Mouse (Mus musculus) frontal cortex, postnatal 36 days (tissue): ENCODE measurements at regions not wholly inside any gene's neighbourhood (a gene's known extent, or its start where the extent isn't known, plus 50 kb on each side); places are given as distances from the start of the nearest gene placed in this dataset.

Experiments
- DNase-seq, 2 experiments: peaks; one replicate each; pipeline ENCODE4 v3.0.0; 2022; ENCODE audit warnings: low spot score in 2 of 2

GRCm38 (mm10) chr5:102287131-102287530, 194.1 kb upstream of the Arhgap24 start:
- peak; percentile 2 to 52 for DNase-seq

DNA sequence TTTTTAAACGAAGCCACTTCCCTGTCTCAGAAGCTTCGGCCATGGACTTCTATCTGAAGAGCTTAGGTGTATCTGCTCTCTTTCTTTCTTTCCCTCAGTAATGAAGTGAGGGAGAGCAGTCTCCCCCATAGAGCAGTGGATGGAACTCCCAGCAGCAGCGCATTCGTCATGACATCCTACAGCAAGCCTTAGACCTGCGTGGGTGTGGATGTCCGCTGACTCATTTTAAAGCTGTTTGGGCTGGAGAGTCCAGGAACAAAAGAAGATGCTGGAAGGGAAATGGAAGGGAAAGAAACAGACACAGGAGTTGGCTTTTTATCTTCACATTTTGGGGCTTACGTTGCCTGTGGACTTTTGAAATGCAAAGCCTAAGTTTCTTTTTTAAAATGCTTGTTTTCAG, 190.3 kb upstream of the Arhgap24 start:
- no peak for DNase-seq

DNA sequence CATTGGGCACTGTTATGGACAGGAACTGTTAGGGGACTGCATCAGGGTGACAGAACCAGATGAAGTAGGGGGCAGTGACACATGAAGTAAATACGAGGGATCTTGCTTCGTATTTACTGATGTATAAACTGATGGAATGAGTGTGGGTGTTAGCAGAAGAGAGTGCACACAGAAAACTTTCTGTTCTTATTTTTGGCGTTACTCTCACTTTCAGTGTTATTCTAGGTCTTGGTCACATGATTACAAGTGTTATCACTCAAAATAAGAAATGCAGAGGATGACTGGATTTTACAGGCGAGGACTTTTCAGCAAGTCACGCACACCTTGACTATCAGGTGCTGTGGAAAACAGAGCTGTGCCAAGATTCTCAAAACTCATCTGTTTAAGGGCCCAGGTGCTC, 185.6 kb upstream of the Arhgap24 start:
- DNase-seq = no peak

DNA sequence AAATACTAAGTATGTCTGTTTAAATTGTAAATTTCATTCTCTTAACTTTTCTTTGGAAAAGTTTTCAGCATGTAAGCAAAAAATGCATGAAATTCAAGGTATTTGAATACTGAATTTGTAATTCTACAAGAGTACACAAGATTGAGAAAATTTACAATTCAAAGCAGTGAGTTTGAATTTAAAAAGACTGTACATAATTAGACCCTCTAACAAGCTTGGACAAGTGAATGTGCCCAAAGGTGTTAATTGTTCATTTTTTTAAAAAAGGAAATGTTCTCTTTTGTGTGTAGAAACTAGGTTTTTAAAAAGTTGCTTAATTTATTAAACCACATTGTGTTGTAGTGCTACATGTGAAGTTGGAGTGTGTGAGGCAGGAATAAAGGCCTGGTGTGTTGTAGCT, 174.9 kb upstream of the Arhgap24 start:
- DNase-seq = no peak

DNA sequence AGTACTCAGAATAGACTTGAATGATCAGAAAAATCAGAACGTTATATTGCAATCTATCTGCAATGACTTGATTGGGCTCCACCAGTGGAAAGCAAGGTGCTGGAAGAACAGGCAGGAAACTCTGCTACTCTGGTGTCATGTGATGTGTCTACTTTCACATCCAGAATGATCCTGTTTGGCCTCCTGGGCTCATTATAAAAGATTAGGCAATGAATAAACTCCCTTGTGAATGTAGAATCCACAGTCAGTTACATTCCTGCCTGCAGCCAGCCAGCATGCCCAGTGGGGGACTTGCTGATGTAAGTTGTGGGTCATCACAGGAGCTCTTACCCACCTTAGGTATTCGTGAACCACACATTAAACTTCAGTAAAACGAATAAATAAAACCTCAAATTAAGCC, 174.5 kb upstream of the Arhgap24 start:
- DNase-seq = no peak

DNA sequence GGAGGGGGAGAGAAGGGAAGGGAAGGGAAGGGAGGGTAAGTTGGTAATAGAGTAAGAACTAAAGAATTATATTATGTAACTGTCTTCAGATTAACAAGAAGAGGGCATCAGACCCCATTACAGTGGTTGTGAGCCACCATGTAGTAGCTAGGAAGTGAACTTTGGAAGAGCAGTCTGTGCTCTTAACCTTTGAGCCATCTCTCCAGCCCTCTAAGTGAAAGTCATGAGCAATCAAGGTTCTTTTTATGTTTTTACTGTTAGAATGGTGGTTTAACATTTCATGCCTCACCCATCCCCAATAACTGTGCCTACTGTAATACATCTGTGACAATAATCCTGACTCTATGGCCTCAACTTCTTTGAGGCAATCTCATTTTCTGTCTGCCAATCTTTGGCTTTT, 169.6 kb upstream of the Arhgap24 start:
- DNase-seq = no peak

GRCm38 (mm10) chr5:102328197-102328784, 152.9 kb upstream of the Arhgap24 start:
- DNase-seq = peak; percentile 13 to 75

DNA sequence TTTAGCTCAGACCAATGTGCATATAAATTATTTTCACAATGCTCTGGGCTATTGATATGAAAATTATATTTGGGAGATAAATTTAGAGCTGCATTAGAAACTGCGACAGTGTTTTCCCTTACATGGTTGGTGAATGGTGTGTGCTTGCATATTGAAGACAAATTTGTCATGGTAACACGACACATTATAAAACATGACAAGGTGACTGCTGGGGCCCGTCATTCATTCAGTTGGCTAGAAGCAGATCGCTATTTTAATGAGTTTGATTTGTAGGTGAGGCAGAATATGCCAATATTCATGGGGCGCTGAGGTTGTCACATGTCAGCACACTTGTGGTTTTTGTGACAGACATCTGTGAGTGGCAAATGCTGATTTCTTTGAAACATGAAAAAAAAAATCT, 147.3 kb upstream of the Arhgap24 start:
- DNase-seq = no peak

DNA sequence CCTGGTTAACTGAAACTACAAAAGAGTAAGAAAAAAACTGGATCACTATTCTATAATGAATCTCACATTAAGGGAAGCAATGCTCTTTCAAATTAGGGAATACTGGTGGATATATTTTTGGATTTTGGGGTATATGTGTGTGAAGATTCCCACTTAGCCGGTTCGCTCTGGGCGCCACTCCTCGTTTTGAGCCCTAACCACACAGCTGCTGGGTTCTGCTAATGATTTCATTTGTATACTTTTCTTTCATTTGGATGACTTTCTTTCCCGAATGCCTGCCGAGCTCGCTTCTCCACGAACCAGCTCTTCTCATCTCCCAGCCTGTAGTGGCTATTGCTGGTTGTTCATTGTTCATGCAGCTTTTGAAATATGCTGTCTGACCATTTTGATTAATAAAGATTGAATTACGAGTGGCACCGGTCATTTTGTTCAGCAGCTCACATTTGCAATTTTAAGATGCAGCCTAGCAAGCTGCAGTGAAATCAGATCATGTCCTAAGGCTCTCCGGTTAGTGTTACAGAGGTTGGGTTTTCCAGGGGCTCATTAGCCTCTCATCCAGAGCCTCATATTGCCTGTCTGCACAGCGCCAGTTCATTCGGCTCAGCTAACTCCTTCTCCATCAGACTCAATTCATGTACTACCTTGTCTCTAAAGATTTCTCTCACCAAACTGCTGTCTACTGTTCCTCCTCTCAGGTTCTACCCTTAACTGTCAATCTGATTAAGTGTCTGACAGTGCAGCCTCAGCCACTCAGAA, 146.6 kb upstream of the Arhgap24 start:
- no peak for DNase-seq

GRCm38 (mm10) chr5:102366481-102366880, 114.7 kb upstream of the Arhgap24 start:
- no peak for DNase-seq

GRCm38 (mm10) chr5:102373309-102373971, 107.8 kb upstream of the Arhgap24 start:
- DNase-seq = peak in 1 of 2 experiments; percentile 25

DNA sequence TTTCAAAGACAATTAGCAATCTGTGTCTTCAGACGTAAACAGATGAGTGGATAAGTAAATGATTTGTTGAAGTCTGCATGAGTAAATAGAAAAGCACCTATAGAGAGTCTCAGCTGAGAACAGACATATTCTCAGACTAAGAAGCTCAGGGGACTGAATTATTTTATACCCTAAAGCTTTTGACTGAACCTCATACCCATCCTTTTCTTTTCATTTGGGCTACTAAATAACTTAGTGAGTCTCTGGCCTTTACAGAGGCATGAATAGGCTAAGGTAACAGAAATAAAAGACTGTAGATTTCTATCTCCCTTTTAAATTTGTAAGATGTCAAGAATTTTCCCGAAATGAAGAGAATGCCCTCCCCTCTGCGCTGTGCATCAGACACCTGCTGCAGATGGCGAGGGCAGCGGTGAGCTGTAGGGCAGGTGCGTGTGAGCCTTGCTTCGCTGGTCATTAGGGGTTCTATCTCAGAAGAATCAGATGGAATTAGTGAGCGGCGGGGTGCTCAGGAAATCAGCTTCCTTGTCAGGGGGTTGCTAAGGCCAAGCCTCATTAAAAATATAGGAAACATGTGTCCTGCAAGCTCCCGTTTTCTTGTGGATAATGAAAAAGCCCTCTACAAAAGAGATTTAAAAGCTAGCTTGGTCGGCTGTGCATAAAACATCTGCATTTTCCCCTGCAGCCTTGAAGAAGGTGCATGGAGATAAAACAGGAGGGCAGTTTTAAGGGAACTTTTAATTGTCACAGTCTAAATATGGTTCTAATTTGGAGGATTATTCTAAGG, 107.0 kb upstream of the Arhgap24 start:
- no peak for DNase-seq

DNA sequence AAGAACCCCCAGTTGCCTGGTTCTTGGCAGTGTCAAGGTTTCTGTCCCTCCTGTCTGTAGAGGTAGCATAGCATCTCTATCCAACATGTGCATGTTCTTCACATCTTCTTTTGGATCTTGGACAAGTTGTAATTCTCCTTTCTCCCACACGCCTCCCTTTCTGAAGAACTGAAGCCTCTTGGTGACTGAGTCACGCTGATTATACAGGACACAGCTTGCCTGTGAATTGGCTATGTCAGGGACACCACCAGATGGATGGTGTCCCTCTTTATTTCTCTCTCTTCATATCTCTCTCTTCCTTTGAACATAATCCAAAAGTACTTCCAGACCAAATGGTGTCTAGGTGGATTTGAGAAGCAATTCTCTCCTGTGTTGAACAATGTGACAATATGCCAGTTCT, 105.9 kb upstream of the Arhgap24 start:
- peak in 1 of 2 experiments; percentile 3 for DNase-seq

DNA sequence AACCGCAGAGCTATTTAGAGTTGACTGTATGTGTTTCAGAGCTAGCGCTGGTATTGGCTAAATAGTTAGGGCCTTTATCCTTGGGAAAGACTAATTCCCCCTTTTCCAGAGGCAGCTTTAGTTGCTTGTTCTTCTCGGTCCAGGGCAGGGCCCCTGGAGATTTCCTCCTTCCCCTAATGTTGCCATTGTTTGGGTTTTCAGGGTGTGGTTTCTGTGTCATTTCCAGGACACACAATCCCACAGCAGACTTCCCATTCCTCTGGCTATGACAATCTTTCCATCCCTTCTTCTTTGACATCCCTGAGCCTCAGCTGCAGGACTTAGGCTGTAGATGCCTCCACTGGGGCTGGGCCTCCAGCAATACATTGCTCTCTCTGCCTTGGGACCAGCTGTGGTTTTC, 87.2 kb upstream of the Arhgap24 start:
- DNase-seq = no peak

DNA sequence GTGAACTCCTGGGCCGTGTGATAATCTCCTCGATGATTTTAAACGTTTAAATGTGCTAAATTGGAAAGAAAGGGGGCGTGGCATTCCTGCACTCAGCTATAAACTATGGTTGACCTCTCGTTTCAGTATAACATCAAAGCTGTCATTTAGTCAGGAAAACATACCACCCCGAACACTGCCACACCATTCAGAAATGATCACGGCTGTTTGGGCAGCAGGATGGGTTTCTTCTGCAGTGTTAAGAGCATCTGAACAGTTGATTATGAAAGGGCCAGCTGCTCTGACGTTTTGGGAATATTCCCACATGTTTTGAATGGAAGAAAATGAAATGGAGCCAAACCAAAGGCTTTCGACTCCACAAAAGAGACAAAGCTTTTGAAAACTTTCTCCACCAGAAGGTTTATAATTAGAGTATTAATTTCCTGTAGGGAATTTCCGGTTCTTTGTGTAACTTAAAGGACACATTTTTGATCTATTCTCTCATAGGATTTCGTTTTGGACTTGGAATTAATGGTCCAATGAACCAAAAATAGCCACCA, 85.5 kb upstream of the Arhgap24 start:
- no peak for DNase-seq

DNA sequence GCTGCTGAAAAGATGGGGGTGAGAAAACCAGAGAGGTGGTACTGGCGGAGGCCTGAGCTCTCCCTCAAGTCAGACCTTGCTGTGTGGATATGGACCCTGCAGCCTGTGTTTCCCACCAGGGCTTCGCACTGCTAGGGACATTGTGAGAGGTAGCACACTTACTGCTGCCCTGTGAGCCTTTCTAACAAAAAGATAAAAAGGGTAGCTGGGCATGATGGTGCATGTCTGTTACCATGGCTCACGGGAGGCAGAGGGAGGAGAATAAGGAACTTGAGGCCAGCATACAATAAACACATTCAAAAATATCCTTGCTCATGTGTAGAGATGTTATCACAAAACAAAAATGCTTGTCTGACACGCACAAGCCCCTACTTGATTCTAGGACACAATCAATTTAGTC, 82.2 kb upstream of the Arhgap24 start:
- DNase-seq = no peak

GRCm38 (mm10) chr5:102417642-102418041, 63.5 kb upstream of the Arhgap24 start:
- DNase-seq = peak; percentile 4 to 16

GRCm38 (mm10) chr5:102419089-102419488, 62.1 kb upstream of the Arhgap24 start:
- peak in 1 of 2 experiments; percentile 2 for DNase-seq

DNA sequence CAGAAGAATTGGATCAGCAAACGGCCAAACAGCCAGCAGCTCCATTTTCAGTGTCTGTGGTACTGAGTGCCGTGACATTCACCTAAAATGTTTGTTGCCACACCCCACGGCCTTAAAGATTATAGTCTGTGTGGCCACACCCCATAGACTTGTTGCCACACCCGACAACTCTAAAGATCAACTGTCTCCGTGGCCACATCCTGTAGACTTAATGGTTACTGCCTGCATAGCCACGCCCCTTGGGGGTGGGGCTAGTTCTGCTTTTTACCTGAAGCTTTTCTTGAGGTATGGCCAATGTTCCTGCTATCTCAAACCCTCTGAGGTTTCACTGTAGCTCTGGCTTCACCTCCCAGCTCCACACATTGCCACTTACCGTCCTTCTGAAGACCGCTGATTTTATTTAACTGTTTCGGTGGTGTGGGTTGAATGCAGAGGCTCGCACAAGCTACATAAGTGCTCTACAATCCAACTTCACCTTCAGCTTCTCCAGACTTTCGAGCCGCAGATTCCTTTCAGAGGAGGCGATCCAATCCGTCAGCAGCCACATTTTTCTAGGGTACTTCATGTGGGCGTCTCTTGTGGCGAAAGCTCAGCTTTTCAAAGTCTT, 56.5 kb upstream of the Arhgap24 start:
- DNase-seq = no peak

DNA sequence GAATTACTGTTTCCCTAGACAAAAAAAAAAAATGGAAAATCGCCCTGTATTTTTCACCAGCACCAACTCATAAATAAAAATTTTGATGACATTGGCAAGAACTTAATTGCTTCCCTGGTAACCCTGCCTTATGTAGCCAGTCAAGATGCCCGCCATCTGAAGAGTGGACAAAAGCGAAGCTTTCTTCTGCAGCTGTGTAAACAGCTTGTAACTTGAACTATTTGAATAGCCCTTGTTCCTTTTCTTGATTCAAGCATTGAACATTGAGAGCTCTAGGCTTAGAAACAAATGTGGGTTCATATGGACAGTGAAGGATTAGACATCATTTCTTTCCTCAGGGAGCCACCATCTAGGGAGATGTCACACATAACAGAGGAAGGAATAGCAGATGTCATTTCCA, 52.9 kb upstream of the Arhgap24 start:
- DNase-seq = no peak
